Mouse (Mus musculus) yolk sac, embryonic 10.5 days (tissue): Measurements from ENCODE around the gene Slc46a1.
A peak's percentile ranks its signal among the peaks of the same experiment; 100 is the strongest.

Experiments
- DNase-seq: peaks from one replicate; pipeline ENCODE4 v3.0.0-alpha.2; 2017; ENCODE audit warnings: low spot score

Gene Slc46a1

DNA sequence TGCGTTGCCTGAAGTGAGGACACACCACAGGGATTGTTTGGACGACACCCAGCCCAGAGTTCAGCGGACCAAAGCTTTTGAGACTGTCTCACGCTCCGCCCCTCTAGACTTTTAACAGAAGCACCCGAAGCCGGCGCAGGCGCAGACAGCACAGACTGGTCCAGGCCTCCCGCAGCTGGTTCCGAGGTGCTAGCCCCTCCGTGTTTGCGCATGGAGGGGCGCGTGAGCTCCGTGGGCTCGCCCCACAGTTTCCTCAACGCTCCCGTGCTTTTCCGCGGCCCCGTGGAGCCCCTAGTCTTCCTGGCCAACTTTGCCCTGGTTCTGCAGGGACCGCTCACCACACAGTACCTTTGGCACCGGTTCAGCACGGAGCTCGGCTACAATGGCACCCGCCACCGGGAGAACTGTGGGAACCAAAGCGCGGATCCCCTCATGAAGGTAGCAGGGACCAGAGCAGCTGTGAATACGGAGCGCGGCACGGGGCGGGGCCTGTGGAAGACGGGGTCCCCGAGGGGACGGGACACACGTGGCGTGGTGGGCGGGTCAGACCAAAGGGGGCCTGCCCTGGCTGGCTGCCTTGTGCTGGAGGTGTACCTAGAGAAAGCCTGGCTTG, at the start of gene Slc46a1:
Gene Slc46a1 (plus strand): TSS at position 130 of the 613 bp plus-strand sequence.
- DNase-seq = peak; percentile 81

DNA sequence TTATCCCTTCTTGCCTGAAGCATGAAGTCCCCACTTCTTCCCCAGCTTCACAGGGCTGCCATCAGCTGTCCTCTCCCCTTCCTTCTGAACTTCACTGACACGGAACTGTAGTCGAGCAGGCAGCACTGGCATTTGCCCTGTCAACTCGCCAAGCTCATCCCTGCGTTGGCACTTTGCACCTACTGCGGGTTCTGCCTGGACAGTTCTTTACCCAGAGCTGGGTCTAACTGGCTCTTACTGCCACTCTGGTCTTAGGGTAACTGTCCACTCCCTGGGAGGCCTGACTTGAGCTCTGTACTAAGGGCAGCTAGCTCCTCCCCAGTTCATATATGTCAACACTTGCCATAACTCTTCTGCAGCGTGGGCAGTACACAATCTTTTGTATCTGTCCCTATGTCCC, 48.6 kb upstream of the Slc46a1 start:
- no peak for DNase-seq

DNA sequence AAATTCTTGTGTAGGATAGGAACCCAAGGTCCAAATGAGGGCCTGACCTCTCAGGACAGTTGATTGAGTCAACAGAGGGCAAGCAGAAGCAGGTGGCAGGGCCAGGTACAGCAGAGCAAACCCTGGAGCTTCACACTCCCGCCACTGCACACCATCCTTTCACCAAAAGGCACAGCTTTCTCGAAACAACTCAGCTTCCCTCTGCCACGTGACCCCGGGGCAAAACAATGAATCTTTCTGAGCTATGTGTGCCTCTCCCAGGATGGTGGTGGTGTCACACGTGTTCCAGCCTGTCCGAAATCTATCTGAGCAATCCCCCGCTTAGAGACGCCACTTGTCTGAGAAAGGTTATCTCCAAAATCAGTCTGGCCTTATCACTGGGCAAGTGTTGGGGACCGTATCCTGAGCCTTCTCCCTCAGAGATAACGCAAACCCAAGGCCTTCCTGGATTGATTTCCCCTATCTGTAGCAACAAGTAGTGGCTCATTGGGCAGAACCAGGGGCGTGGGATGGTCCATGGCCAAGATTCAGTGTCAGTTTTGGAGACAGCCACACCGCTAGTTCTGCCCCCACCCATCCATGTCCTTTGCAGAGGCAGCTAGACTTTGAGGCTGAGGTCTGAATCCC, 45.1 kb upstream of the Slc46a1 start:
- DNase-seq = no peak

DNA sequence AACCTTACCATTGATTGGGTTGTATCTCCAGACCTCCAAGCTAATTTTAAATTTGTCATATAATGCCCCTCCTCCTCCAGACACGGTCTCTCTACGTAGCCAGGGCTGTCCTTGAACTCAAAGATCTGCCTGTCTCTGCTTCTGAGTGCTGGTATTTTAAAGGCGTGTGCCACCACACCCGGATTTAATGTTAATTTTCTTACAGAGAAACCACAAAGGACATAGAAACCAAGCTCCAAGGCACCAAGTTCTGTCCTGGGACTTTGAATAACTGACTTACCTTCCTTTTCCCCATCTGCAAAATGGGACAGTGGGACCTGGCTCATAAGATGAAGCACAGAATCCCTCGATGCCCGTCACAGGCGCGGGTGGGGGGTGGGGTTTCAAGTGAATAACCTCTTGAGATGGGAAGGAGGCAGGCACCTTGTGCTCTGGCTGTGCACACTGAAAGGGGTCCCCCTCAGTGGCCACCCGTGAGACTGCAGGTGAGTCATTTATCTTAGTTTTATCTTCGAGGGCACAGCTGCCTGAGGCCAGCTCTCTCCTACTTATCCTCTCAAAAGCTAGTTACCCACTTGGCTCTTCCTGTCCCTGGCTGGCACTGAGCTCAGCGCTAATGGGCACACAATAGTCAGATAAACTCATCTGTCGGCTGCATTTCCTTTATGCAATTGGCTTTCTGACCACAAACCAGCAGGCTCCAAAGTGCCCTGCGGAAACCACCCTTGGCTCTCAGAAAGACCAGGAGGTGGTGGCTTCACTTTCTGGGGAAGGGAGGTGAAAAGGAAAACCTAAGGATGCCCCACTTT, 44.1 kb upstream of the Slc46a1 start:
- DNase-seq = no peak

DNA sequence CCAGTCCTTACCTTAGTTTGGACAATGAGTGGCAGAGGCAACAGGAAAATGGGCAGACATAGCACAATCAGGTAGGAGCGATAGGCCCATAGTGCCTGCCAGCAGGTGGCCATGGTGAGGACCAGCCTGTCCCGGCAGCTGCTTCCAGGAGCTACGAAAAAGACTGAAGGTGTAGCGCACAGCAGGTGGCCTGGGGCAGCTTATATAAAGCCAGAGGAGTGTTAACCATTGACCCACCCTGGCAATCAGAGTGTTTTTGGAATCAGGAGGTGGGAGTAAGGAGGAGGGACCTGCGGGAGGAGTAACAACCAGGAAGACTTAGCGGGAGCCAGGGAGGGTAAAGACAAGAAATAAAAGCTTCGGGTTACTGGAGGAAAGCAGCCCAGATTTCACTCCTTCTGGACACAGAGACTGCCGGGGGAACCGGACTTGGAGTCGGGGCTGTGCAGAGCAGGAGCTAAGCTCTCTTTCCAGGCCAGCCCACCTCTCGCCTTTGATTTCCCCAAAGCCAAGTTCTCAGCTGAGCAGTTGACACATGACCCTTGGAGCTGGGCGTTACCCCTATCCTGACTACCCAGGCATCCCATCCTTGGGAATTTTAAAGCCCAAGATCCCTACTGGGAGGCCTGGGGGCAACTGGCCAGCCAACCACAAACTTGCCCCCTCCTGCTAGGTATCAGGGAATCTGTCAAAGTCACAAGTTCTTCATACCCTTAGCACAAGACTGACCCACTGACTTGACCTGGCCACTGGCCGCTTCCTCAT, 43.3 kb upstream of the Slc46a1 start, which contains the start of gene Slc13a2:
Gene Slc13a2 (minus strand): TSS at position 163 of the 765 bp plus-strand sequence.
- DNase-seq = no peak

DNA sequence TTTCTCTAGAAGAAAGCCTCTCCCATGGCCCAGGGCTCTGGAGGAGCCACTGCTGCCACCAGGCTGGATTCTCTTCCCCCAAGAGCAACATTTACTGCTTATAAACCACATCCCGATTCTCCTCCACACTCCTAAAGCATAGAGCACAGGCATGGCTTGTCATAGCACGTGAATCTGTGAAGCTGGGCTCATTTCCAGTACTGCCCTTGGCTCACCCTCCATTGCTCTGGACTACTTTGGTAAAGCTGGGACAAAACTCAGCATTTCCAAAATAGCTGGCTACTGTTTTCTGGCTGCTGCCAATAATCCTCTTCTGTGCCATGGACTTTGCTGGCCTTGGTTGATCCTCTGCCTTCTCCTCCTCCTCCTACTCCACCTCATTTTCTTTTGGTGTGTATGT, 41.1 kb upstream of the Slc46a1 start:
- DNase-seq = no peak

DNA sequence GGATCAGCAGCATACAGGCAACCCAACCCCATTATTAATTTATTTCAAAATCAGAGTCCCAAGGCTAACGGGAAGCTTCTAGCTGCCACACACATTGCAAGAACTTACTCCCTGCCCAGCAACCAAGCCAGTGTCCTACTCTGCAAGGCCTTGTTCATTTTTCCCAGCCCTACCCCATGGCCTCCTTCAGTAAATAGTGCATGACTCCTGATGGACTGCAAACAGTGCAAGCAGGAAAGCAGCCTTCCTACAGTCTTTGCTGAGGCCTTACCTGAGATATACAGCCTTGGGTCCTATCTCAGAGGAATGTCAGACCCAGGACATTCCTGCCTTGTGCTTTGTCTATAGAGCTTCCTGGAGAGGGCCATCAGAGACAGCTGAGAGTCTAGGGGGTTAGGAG, 39.9 kb upstream of the Slc46a1 start:
- DNase-seq = no peak

DNA sequence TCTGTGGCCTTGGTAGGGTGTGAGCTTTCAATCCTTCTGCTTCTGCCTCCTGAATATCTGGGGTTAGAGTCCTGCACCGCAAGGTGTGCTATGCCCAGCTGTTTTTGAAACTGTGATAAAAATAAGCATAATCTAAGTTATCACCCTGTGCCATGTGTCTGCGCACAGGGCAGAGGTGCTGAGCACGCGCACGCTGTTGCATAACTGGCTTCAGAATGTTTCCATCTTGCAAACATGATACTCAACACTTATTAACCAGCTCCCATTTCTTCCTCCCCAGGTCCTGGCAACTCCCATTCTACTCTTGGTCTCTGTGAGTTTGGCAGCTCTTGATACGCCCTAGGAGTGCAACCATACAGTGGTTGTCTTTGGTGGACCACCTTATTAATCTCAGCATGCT, 37.8 kb upstream of the Slc46a1 start:
- DNase-seq = no peak

DNA sequence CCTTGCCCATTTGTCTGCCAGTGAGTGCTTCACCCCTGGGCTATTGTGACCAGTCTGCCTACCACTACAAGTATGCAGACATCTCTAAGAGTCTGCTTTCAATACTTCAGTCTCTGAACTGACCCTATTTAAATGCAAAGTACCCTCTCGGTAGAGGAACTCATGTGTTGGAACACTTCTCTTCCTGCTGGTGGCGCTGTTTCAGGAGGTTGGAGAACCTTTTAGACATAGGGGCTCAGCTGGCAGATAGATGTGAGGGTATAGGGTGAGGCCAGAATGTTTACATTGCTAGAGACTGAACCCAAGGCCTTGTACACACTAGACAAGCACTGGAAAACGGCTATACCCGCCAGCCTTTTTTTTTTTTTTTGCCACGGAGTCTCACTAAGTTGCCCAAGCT, 37.2 kb upstream of the Slc46a1 start:
- no peak for DNase-seq

DNA sequence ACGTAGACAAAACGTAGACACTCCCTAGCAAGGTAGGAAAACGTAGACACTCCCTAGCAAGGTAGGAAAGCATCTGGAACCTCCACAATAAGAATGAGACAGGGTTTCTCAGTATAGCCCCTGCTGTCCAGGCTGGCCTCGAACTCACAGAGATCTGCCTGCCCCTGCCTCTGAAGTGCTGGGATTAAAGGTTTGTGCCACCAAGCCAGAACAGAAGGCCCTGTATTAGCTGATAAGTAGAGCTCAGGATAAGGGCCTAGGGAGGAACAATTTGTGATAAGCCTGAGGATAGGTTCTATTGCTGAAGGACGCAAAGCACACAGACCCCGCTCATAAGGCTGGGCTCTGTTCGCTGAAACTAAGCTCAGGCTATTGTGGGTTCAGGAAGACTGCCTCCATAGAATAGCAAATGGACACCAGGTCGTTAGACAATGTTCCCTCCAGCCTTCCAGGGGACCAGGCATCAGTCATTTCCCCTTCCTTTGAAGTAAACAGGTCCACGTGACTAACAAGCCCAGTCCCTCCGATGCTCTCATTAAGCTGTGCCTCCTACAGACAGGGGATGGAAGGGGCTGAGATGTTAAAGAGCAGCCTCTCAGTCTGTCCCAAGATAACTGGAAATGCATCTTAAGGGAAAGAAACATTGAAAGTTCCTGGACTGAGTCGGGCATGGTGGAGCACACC, 35.2 kb upstream of the Slc46a1 start:
- no peak for DNase-seq

DNA sequence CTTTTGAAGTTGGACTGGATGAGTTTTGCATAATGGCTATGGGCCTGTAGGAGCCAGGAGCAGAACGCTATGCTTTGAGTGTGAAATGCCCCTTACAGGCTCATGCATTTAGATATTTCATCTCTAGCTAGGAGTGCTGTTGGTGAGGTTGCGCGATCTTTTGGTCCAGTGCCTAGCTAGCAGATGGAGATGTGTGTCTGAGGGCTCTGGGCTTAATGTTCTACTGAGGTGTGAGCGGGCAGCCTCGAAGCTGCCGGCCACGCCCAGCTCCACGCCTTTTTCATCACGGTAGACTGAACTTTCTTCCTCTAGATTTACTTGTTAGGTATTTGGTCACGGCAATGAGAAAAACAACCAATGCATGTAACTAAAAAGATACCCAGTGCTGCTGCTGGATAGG, 34.3 kb upstream of the Slc46a1 start:
- no peak for DNase-seq

DNA sequence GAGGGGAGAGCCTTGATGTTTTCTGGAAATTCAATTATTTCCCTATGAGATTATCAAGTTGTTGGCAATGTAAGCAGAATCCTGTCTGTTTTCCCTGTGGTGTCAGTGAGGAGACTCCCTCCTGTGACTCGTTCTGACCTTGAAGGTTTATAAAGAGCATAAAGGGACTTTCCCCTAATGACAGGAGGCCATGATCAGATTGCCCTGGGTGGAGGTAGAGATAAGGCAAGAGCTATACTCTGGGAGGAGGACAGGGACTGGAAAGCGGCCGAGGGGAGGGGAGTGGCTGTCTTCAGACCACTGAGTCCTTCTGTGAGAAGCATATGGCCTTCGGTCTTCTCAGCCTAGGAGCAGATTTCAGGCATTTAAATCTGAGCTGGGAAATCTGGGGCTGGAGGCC, 31.4 kb upstream of the Slc46a1 start:
- no peak for DNase-seq

DNA sequence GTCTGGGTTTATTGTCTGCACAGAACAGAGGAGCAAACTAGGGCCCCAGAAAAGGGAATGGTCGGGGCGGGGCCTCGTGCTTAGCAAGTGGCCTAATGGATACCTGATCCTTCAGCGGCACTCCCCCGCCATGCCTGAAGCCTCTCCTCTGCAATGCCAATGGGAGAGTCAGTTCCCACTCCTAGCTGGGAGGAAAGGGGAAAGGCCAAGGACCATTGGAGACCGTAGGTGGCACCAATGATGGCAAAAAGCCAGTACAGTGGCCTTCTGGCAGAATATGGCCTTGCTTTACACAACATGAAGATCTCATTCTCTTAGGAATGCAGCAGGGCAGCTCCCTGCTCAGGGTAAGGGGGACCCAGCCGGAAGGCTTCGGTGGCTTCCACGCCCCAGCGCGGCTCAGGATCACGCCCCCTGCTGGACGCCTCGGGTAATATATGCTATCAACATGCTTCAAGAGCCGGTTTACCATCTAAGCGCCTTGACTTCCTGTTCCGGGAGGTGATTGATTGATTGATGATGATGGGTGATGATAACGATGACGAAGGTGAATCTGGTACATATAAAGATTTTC, 29.6 kb upstream of the Slc46a1 start:
- peak; percentile 10 for DNase-seq

DNA sequence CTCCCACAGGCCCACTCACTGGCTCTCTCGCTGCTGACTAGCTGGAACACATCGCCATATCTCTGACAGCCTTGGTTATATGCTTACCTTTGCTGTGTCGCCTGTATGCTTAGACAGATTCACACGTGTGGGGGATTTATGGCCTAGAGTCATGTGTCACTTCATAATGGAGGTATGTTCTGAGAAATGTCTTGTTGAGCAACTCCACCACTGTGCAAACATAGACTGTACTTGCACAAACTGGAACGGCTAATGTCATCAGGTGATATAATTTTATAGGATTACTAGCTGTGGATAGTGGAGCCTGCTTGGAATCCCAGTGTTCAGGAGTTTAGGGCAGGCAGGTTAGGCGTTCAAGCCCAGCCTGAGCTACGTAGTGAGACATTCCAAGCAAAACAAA, 28.3 kb upstream of the Slc46a1 start:
- no peak for DNase-seq

DNA sequence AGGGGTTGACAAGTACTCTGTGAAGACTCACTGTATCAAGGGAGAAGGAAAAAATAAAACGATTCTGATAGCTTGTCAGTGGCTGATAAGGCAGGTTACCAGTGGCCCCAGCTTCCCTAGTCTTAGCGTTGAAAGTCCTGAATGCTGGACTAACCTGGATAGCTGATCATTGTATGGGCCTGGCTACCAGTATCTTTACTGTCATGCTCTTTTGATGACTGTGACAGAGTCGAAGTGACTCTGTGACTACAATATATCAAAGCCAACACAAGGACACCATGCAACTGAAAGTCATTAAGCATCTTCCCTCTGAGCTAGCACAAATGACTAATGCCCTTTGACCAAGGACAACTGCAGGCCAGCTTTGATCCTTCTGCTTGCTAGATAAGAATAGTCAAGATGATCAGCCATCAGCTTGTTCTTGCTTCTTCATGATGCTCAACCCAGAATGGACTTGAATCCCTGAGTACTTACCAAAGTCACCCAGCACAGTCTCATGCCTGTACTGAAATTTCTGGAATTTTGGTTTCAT, 27.0 kb upstream of the Slc46a1 start:
- no peak for DNase-seq

DNA sequence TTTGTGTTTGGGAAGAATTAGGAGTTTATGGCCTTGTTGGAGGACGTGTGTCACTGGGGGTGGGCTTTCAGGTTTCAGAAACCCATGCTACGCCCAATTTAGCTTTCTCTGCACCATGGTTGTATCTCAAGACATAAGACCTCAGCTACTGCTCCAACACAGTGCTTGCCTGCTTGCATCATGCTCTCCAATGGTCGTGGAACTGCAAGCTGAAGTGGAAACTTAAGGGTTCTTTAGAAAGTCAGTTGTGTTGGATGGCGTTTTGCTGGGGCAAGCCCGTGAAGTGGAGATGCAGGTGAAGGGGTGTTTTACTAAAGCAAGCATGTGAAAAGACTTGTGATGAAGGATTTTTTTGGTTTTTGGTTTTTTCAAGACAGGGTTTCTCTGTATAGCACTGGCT, 22.4 kb upstream of the Slc46a1 start:
- no peak for DNase-seq

DNA sequence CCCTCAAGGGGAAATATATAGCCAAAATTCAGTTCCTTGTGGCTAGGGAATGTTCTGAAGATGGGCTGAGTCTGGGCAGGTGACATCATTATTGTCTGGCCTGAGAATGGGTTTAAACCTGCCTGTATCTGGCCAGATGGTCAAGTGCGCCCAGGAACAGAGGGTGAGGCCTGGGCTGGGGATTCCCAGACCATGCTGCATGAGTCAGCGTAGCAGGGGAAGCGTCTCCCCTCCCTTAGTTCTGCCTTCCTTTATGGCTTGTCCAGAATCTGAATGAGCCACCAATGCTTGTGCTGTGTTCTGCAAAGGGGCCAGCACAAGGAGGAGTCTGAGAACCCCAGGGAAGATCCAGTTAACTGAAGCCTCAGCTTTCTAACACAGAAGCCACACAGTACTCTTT, 18.3 kb upstream of the Slc46a1 start:
- no peak for DNase-seq

DNA sequence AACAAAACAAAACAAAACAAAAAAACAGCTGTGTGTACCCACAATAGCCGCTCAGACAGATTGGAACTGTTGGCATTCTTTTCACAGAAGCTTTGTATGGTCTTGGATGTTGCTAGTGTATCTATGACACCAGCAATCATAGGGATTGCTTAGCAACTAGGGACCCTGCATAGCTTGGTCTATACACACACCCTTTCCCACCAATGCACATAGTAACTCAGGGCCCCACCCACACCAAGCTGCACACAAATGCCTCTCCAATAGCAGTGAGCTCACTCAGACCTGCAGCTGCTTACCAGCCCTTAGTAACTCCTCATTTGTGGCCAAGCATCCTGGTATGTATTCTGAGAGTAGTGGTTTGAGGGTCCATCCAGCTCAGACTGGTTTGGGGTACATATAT, 17.3 kb upstream of the Slc46a1 start:
- no peak for DNase-seq

DNA sequence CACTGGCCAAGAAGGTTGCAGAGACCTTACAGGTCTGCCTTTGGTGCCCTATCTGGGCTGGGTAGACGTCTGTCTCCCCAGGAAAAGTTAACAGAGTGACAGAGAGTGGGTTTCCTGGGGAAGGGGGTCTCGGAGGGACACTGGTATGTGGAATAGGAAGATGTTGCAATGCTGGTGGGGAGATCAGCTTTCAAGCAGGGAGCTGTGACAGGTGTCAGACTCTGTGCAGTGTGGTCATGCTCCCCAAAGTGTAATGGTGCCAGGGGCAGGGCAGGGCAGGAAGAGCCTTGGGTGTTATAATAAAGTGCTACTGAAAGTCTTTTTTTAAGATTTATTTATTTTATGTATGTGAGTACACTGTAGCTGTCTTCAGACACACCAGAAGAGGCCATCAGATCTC, 15.2 kb upstream of the Slc46a1 start:
- no peak for DNase-seq

DNA sequence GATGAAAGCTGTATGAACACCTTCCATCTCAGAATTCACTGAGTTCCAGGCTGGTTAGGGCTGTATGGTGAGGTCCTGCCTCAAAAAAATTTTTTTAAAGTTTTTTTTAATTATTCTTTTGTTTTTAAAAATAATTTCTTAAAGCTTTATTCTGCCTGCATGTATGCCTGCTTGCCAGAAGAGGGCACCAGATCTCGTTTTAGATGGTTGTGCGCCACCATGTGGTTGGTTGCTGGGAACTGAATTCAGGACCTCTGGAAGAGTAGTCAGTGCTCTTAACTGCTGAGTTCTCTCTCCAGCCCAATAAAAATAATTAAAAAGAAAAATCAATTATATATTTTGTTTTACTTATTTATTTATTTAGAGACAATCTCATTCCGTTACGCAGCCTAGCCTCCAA, 11.8 kb upstream of the Slc46a1 start:
- no peak for DNase-seq

DNA sequence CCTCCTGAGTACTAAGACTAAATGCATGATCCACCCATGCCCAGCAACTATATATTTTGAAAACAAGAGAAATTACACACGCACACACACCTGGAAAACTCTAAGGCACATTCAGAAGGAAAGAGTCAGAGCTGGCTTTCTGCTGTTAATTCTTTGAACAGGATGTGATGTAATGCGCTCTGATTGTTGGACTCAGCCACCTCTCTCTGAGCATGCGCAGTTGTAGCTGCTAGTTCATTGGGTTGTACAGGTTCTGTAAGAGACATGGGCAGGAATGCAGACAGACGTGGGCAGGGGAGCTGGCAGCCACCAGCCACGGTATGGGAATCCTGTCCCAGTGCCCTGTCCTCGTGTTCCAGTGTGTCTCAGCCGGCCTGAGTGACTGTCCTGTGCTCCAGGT, 11.2 kb upstream of the Slc46a1 start:
- no peak for DNase-seq
